Mouse (Mus musculus) olfactory bulb, adult 2 months (tissue): ENCODE measurements around the gene Adamts12. TPM values are rescaled to one million over a fixed set of nuclear protein-coding genes. Genes with fewer than 3 reads are reported as not detected.

Experiments
- H3K27ac ChIP-seq: fragments of 200-500 bp; 2 replicates; pipeline ENCODE4 v1.5.1; 2012; ENCODE audit warnings: low read depth, low read length; ENCODE audit not compliant: insufficient read depth
- H3K4me1 ChIP-seq: fragments of 200-500 bp; 2 replicates; pipeline ENCODE4 v1.6.1; 2012; ENCODE audit warnings: low read length; ENCODE audit not compliant: control insufficient read depth, insufficient read depth
- H3K4me3 ChIP-seq: fragments of 200-500 bp; 2 replicates; pipeline ENCODE4 v1.5.1; 2012; ENCODE audit warnings: mild to moderate bottlenecking, low read depth, low read length, moderate library complexity; ENCODE audit not compliant: insufficient read depth
- CTCF ChIP-seq: fragments of 200-500 bp; IDR thresholded peaks from 2 replicates; pipeline ENCODE4 v1.5.1; 2012; ENCODE audit warnings: low read depth, mild to moderate bottlenecking, low read length, moderate library complexity; ENCODE audit not compliant: insufficient read depth
- POLR2A ChIP-seq: fragments of 200-500 bp; IDR thresholded peaks from 2 replicates; pipeline ENCODE4 v1.6.1; 2012; ENCODE audit warnings: mild to moderate bottlenecking, low read depth, low read length, moderate library complexity; ENCODE audit not compliant: insufficient read depth
- WGBS: fragments of 180-500 bp; shearing (Covaris S2); methylation state at CpG from one replicate; pipeline ENCODE4 v1.1.7; 2018; 5-methylcytosine and 5-hydroxymethylcytosine counted together
- polyA plus RNA-seq: library from polyadenylated mRNA; stranded (reverse); fragments of >200 nt; gene quantifications from 2 replicates; pipeline ENCODE4 v1.2.4, GENCODE M21; 2012; ENCODE audit warnings: low replicate concordance; ENCODE audit not compliant: missing spikeins, insufficient read depth, insufficient read length

Adamts12 gene
- polyA plus RNA-seq, 1 experiment: not detected

DNA sequence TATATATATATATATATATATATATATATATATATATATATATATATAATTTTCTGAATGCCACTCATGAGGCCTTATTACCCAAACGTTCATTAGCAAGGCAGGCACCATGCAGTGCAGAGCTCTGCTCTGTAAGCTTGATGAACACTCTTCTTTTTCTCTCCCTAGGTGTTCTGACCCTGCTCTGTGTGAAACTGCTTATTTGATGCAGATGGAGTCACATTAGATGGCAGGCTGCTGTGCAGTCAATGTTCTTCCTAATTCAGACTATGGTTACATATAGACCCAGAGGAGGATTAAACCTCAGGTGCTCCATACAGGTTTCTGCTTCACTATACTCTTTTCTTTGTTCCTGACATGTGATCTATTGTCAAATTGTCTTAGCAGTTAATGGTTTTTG is 57.1 kb downstream of the Adamts12 start:
- no peak for TF ChIP-seq POLR2A
- TF ChIP-seq CTCF: no peak
- 26% methylated on average over 1 of the region's 1 CpGs for WGBS
- Histone ChIP-seq H3K4me3 (no peak overlapping the region), H3K27ac (no peak overlapping the region), H3K4me1 (peaks cover 4% of the 10 kb centered on the region)

DNA sequence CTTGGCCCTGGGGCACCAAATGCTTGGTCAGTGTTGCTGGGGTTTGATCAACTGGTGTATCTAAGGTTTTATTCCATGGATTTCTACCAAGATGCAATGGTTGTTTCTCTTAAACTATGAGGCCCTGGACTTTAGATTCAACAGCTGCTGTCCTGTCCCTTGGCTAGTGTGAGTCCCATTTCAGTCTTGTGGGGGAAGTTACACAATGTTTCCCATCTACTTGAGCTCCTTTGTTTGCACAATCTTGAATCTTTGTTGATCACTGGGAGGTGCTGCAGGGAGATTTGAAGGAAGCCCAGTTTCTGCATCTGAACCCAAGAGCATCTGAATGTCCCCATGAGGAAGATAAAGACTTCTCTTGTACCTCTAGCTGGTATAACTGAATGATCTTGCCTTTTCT is 60.8 kb downstream of the Adamts12 start:
- H3K27ac ChIP-seq: no peak overlapping the region
- no peak for TF ChIP-seq POLR2A
- no peak for TF ChIP-seq CTCF
- no peak overlapping the region for H3K4me3 ChIP-seq
- peaks cover 4% of the 10 kb centered on the region for H3K4me1 ChIP-seq

DNA sequence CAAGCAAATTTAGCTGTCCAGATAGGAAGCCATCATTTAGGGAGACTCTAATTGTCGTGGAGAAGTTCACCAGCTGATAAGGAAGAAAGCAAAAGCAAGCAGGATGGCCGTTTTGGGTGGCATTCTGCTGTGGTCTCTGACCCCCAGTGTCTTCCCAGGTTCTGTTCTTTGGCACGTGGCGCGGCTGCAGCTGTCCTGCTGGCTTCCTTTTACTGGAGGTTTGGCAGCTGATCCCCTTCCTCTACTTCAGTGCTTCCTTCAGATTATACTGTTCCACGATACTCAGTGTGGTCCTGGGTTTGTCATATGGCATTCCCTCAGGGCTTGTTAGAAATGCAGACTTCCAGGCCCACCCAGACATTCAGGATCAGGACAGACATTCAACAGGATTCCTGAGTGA is 63.9 kb downstream of the Adamts12 start:
- 70% methylated on average over 6 of the region's 6 CpGs for WGBS
- Histone ChIP-seq H3K27ac (no peak overlapping the region), H3K4me3 (no peak overlapping the region), H3K4me1 (no peaks in the 10 kb centered on the region)
- TF ChIP-seq CTCF (no peak), POLR2A (no peak)

DNA sequence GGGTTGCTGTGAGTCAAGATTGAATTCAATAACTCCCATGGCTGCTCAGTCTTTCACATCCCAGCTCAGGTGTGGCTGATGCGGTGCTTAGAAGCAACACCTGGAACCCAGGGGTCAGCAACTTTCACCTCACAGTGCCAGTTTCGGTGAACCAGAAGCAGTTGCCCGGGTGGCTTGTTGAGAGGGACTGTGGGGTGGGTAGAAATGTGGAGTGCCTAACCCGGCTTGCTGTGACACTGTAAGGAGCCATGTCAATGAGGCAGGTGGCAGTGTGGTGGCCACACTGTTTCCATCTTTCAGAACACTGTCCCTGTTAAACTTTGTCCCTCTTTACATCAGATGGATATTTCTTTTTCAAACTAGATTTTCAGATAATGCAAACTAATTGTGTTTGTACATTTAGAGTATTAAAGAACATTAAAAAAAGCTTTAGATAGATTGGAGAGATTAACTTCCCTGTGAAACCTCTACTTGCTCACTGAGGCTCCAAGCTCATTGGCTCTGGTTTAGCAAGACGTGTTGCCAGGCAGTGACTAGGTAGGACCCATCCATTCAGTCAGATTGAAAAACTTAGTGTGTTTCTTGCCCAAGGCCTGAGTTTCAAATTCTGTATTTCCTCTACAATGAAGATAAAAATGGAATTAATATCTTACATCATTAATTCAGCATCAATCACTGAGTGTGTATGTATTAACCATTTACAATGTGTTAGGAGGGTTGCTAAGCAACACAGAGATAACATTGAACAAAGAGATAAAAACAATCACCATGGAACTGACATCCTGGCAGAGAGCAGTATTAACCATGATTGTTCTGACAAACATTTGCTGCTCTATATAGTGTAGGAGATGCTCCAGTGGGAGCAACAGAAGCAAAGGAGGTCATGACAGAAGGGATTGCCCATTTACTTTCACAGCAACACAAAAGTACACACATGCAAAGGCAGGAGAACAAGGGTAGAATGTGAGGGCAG is 68.3 kb downstream of the Adamts12 start:
- H3K4me1 ChIP-seq: no peaks in the 10 kb centered on the region
- TF ChIP-seq CTCF (no peak), POLR2A (no peak)
- H3K4me3 ChIP-seq: no peak overlapping the region
- WGBS: 93% methylated on average over 5 of the region's 5 CpGs
- no peak overlapping the region for H3K27ac ChIP-seq

- TF ChIP-seq CTCF (no peak), POLR2A (no peak)
- 79% methylated on average over 3 of the region's 3 CpGs for WGBS
- Histone ChIP-seq H3K4me3 (no peak overlapping the region), H3K4me1 (no peaks in the 10 kb centered on the region), H3K27ac (no peak overlapping the region)
Observed at GRCm38 (mm10) chr15:11145581-11145980, 81.0 kb downstream of the Adamts12 start.

- Histone ChIP-seq H3K4me3 (no peak overlapping the region), H3K4me1 (peaks cover 4% of the 10 kb centered on the region; the same call in 1 of the 2 replicates), H3K27ac (no peak overlapping the region)
- WGBS: 59% methylated on average over 6 of the region's 6 CpGs
- TF ChIP-seq CTCF (no peak), POLR2A (no peak)
Observed at GRCm38 (mm10) chr15:11159386-11159785, 94.8 kb downstream of the Adamts12 start.

GRCm38 (mm10) chr15:11160759-11161158 is 96.2 kb downstream of the Adamts12 start:
- H3K4me3 ChIP-seq: no peak overlapping the region
- 43% methylated on average over 2 of the region's 2 CpGs for WGBS
- no peak overlapping the region for H3K27ac ChIP-seq
- peaks cover 4% of the 10 kb centered on the region; the same call in 1 of the 2 replicates for H3K4me1 ChIP-seq
- TF ChIP-seq POLR2A (no peak), CTCF (no peak)

DNA sequence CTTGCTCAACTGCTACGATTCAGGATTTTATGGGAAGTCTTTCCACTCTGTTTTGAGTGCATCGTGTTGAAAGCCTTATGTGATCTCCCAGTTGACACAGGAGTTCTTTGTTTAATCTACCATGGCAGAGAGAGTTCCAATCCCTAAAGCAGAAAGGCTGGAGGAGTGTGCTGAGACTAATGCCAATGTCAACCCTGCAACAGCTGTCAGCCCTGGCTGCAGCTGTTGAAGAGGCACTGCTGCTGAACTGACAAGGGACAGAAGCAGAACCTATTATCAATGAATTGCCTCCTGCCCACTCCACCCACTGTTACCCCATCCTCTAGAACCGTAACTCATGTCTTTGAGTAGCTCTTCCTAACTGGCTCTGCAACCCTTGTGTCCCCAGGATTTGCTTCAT is 101.3 kb downstream of the Adamts12 start:
- H3K4me1 ChIP-seq: 0 out of 2 replicates have a peak, but pooled peaks cover 2% of the 10 kb centered on the region
- WGBS: 73% methylated on average over 3 of the region's 3 CpGs
- H3K4me3 ChIP-seq: no peak overlapping the region
- H3K27ac ChIP-seq: no peak overlapping the region
- no peak for TF ChIP-seq POLR2A
- TF ChIP-seq CTCF: no peak

GRCm38 (mm10) chr15:11173884-11174470 is 109.4 kb downstream of the Adamts12 start:
- no peak overlapping the region for H3K27ac ChIP-seq
- H3K4me1 ChIP-seq: peaks cover 7% of the 10 kb centered on the region; the same call in 1 of the 2 replicates
- no peak overlapping the region for H3K4me3 ChIP-seq
- TF ChIP-seq CTCF: no peak
- no peak for TF ChIP-seq POLR2A
- 93% methylated on average over 7 of the region's 7 CpGs for WGBS
